Mouse (Mus musculus) CH12.LX (cell line): Measurements from ENCODE around the gene Selenos. TPM values are rescaled to one million over a fixed set of nuclear protein-coding genes. Genes with fewer than 3 reads are reported as not detected.

Experiments
- DNase-seq: peaks from one replicate; pipeline ENCODE4 v3.0.0-alpha.2; 2013; ENCODE audit errors: extremely low read depth
- H3K27ac ChIP-seq: 2 replicates; pipeline ENCODE4 v1.5.1; 2012; ENCODE audit warnings: low read depth, mild to moderate bottlenecking, control low read depth, moderate library complexity; ENCODE audit not compliant: insufficient read depth
- H3K27me3 ChIP-seq: replicated peaks from 2 replicates; pipeline ENCODE3; 2012; ENCODE audit warnings: inconsistent platforms
- H3K36me3 ChIP-seq, 2 experiments: replicated peaks in 1 of 2; 2 replicates each; pipeline versions ENCODE3 to v1.6.1; 2012; ENCODE audit warnings: inconsistent platforms in 1 of 2, low read length in 1 of 2, mild to moderate bottlenecking in 1 of 2, mixed read lengths in 1 of 2, moderate library complexity in 1 of 2; ENCODE audit not compliant: control insufficient read depth in 1 of 2, insufficient read depth in 1 of 2
- H3K4me1 ChIP-seq, 2 experiments: 2 replicates each; pipeline ENCODE4 v1.6.1; 2012; ENCODE audit warnings: inconsistent platforms in 1 of 2, moderate library complexity in 1 of 2; ENCODE audit not compliant: insufficient read depth in 2 of 2, control insufficient read depth in 1 of 2
- H3K4me2 ChIP-seq: 2 replicates; pipeline ENCODE4 v1.6.1; 2012; ENCODE audit warnings: low read depth, mild to moderate bottlenecking, control low read depth; ENCODE audit not compliant: poor library complexity, insufficient read depth, severe bottlenecking
- H3K4me3 ChIP-seq, 3 experiments: fragments of 150-350 bp in 1 of 3; sonication (generic) in 1 of 3; replicated peaks in 1 of 3; 2 replicates each; pipeline versions ENCODE3 to v1.5.1; 2011 to 2012; ENCODE audit warnings: low read depth in 2 of 3, low read length in 2 of 3, mild to moderate bottlenecking in 2 of 3, moderate library complexity in 2 of 3, control low read depth in 1 of 3, improper control_type of control experiment in 1 of 3, inconsistent platforms in 1 of 3, mixed read lengths in 1 of 3; ENCODE audit not compliant: poor library complexity in 1 of 3
- H3K79me2 ChIP-seq: replicated peaks from 2 replicates; pipeline ENCODE4 v1.6.1; 2012; ENCODE audit warnings: mild to moderate bottlenecking, moderate library complexity; ENCODE audit not compliant: control insufficient read depth, poor library complexity, insufficient read depth, severe bottlenecking; ENCODE audit errors: extremely low read depth
- H3K9ac ChIP-seq: 2 replicates; pipeline ENCODE4 v1.6.1; 2012; ENCODE audit warnings: low read depth, mild to moderate bottlenecking, control low read depth, moderate library complexity; ENCODE audit not compliant: insufficient read depth
- H3K9me3 ChIP-seq: replicated peaks from 2 replicates; pipeline ENCODE3; 2012; ENCODE audit warnings: low read length, inconsistent platforms, mixed read lengths
- E2F4 ChIP-seq: IDR thresholded peaks from 2 replicates; pipeline ENCODE4 v1.6.1; 2011; ENCODE audit warnings: low read depth, low read length, improper control_type of control experiment; ENCODE audit not compliant: insufficient replicate concordance
- GABPA ChIP-seq: IDR thresholded peaks from 2 replicates; pipeline ENCODE4 v1.6.1; 2012; ENCODE audit warnings: low read depth, low read length, improper control_type of control experiment, inconsistent platforms; ENCODE audit not compliant: insufficient replicate concordance
- KAT2A ChIP-seq: IDR thresholded peaks from 2 replicates; pipeline ENCODE4 v1.6.1; 2012; ENCODE audit warnings: low read length, improper control_type of control experiment, inconsistent platforms; ENCODE audit not compliant: insufficient replicate concordance
- MAFK ChIP-seq: IDR thresholded peaks from 2 replicates; pipeline ENCODE4 v1.6.1; 2011; ENCODE audit warnings: low read length, improper control_type of control experiment; ENCODE audit not compliant: insufficient replicate concordance
- MAZ ChIP-seq: IDR thresholded peaks from 2 replicates; pipeline ENCODE4 v1.6.1; 2012; ENCODE audit warnings: low read depth, mild to moderate bottlenecking, inconsistent platforms, low read length, improper control_type of control experiment, moderate library complexity
- MXI1 ChIP-seq: IDR thresholded peaks from 2 replicates; pipeline ENCODE4 v1.6.1; 2011; ENCODE audit warnings: mild to moderate bottlenecking, low read depth, low read length, improper control_type of control experiment
- NRF1 ChIP-seq: IDR thresholded peaks from 2 replicates; pipeline ENCODE4 v1.6.1; 2014; ENCODE audit warnings: low read depth, mild to moderate bottlenecking, inconsistent platforms, low read length, improper control_type of control experiment, moderate library complexity
- RCOR1 ChIP-seq: conservative IDR thresholded peaks from 2 replicates; pipeline ENCODE4 v1.6.1; 2012; ENCODE audit warnings: low read depth, mild to moderate bottlenecking, inconsistent platforms, low read length, improper control_type of control experiment
- SIN3A ChIP-seq: IDR thresholded peaks from 2 replicates; pipeline ENCODE4 v1.6.1; 2012; ENCODE audit warnings: low read length, improper control_type of control experiment, inconsistent platforms
- ZMIZ1 ChIP-seq: IDR thresholded peaks from 2 replicates; pipeline ENCODE4 v1.6.1; 2012; ENCODE audit warnings: low read depth, mild to moderate bottlenecking, inconsistent platforms, low read length, improper control_type of control experiment
- dilution Hi-C: fragments of 300-500 bp; cut with MboI; formaldehyde crosslinking; loops from 2 replicates; pipeline ENCODE4 v1.14.3; 2020; ENCODE audit warnings: low sequenced_read_pairs; ENCODE audit not compliant: extremely low pct_unique_long_range_greater_than_20kb, extremely low pct_ligation_motif_present
- in situ Hi-C: fragments of 300-500 bp; cut with MboI; formaldehyde crosslinking; loops from 3 replicates; pipeline ENCODE4 v1.14.3; 2019; ENCODE audit warnings: low sequenced_read_pairs, low pct_ligation_motif_present, low pct_unique_long_range_greater_than_20kb, mixed read lengths
- polyA plus RNA-seq: library from polyadenylated mRNA; unstranded; fragments of >175 nt; gene quantifications from 2 replicates; pipeline ENCODE4 v1.2.1, GENCODE M21; 2012; ENCODE audit warnings: low read depth; ENCODE audit not compliant: insufficient read length
- total RNA-seq, 2 experiments: library from RNA; depleted of rRNA; stranded (reverse); fragments of 300-350 nt in 1 of 2; fragments of >200 nt in 1 of 2; gene quantifications; 2 replicates each; pipeline ENCODE4 v1.2.3; 2012 to 2014

The Selenos gene
- total and polyA plus RNA-seq, 3 experiments, result 75.0 to 112 (median 101) TPM

DNA sequence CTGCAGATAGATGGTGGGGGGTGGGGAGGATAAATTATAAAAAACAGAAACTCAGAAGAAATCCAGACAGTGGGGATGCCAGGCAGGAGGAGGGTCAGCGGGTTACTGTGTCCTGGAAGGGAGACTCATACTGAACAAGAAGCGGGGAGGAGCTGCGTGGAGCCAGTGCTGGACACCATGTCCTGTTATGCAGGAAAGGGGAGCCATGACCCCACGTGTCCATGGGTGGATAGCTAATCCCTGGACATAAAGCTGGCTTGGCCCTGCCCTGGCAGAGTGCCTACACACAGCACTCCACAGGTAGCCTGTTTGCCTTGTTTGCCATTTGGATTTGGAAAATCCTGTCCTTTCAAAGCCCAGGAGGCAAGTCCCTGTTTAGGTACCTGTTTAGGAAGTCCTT, 31.5 kb upstream of the Selenos start (continued):
- no peak for TF ChIP-seq GABPA

DNA sequence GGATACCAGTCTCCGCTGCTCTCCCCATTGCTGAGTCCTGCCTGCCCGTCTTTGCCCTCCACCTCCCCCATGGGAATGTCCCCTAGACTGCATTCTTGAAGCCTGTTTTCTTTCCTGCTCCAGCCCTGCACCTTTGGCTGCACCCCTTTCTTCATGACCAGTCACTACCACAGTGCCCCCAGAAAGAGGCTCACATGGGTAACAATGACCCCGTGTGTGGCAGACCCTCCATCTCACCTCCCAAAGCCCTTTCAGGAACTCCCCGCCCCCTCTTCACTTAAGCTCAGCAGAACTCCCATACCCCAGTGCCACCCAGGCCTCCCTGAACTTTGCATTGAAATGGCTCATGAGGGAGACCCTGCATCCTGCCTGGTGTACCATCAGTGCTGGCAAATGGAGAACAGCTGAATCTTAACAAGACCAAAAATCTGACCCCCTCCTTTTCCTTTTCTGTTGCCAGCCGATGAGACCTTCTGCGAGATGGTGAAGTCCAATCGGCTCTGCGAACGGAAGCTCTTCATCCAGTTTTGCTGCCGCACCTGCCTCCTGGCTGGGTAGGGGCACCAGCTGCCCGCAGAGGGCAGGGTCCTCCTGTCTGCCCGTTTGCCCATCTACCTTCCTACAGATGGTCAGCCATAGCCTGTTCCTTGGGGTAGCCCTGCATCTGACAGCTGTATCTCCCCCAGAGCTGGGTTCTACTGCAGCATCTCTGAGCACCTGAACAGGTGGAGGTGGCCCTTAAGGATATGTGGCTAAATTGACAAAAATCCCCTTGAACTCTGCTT, 30.8 kb upstream of the Selenos start:
- no peak overlapping the region for H3K4me2 ChIP-seq
- in situ Hi-C loops, result no loop called here

DNA sequence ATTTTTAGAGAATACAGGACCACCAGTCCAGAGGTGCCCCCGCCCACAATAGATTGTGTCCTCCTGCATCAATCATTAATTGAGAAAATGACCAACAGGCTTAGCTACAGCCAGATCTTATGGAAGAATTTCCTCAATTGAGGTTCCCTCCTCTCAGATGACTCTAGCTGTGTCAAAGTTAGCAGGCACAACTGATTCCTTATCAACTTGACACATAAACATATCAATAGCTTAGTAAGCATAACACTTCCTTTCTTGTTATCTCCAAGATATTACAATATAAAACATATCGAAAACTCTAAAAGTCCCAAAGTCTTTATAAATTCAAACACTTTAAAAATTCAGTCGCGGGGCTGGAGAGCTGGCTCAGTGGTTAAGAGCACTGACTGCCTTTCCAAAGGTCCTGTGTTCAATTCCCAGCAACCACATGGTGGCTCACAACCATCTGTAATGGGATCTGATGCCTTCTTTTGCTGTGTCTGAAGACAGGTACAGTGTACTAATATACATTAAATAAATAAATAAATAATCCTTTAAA, 25.4 kb upstream of the Selenos start:
- no peak for DNase-seq
- Histone ChIP-seq H3K4me2 (no peak overlapping the region), H3K27me3 (peaks cover 32% of the 10 kb centered on the region), H3K4me3 (no peak overlapping the region), H3K9ac (no peak overlapping the region), H3K79me2 (no peaks in the 10 kb centered on the region), H3K9me3 (peaks cover 4% of the 10 kb centered on the region), H3K36me3 (no peaks in the 10 kb centered on the region), H3K27ac (no peak overlapping the region)
- dilution Hi-C loops, result no loop called here
- no peak for TF ChIP-seq E2F4
- no peak for TF ChIP-seq MXI1
- no peak for TF ChIP-seq MAFK
- no peak for TF ChIP-seq SIN3A
- no peak for TF ChIP-seq KAT2A
- no peak for TF ChIP-seq GABPA
- TF ChIP-seq, all 38 proteins: peak for 0
- in situ Hi-C loops, result loop anchor here (10.0 kb wide), 1 partner anchor 339 kb away; no protein-coding TSS in a partner anchor
- H3K4me1 ChIP-seq, result peaks cover 0 to 4% of the 10 kb centered on the region in 2 experiments; a peak in 1 of 4 replicates

More for the DNA sequence above, 30.8 kb upstream of the Selenos start:
- H3K9me3 ChIP-seq, result peaks cover 4% of the 10 kb centered on the region
- TF ChIP-seq MAZ (no peak), ZMIZ1 (no peak), RCOR1 (no peak), NRF1 (no peak), SIN3A (no peak)
- H3K27ac ChIP-seq, result no peak overlapping the region
- no peaks in the 10 kb centered on the region for H3K4me1 ChIP-seq
- H3K9ac ChIP-seq, result no peak overlapping the region
- H3K79me2 ChIP-seq, result no peaks in the 10 kb centered on the region
- H3K27me3 ChIP-seq, result peaks cover 82% of the 10 kb centered on the region
- DNase-seq, result no peak
- no peaks in the 10 kb centered on the region for H3K36me3 ChIP-seq
- no peak overlapping the region for H3K4me3 ChIP-seq
- dilution Hi-C loops, result no loop called here
